Mouse (Mus musculus): ENCODE data around the gene Map3k19.

GRCm38 (mm10) chr1:127780142-127780541 is 74.7 kb downstream of the Map3k19 start:
- TF ChIP-seq CTCF (IDR thresholded peaks at IDR 0.05) (no peak), EP300 (IDR thresholded peaks at IDR 0.05) (no peak)
